Mouse (Mus musculus): ENCODE results near the gene Ism1.

DNA sequence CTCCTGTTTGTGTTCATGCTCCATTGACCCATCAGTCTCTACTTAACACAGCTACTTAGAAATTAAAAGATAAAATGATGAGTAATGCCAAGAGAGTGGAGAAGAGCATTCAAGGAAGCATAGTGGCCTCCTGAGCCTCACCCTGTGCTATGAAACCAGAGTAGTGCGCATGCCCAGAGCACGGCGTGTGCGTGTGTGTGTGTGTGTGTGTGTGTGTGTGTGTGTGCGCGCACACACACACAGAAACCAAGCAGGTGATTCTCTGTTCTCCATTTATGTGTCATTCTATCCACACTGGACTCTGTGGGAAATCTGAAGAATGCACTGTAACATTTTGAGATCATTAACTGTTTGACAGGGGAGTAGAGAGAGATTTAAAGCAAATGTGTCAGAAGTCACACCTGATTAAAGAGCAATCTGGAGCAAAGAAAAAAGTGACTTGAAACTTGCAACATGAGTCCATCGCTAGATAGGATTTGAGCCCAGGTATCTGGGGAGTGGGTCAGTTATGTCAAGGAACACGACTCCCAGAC is 105.4 kb downstream of the Ism1 start:
- no peak for TF ChIP-seq CTCF (IDR thresholded peaks at IDR 0.05)
- no peak for TF ChIP-seq EP300 (IDR thresholded peaks at IDR 0.05)

Data from lung, postnatal 0 days (tissue).